Mouse (Mus musculus) testis, postnatal 10 days (tissue): ENCODE data around the gene Stub1.

ENCODE experiments used
- DNase-seq: peaks from one replicate; pipeline ENCODE4 v3.0.0; 2021; ENCODE audit warnings: low spot score

The Stub1 gene

GRCm38 (mm10) chr17:25868601-25869191 lies 35.5 kb upstream of the Stub1 start, which contains the start of gene Mcrip2:
Mcrip2 (minus strand) TSS chr17:25868764.
- DNase-seq = peak; percentile 87

- DNase-seq = peak; percentile 82
Observed at GRCm38 (mm10) chr17:25867836-25868600, 34.8 kb upstream of the Stub1 start.

- DNase-seq = no peak
Observed at GRCm38 (mm10) chr17:25867509-25867835, 34.3 kb upstream of the Stub1 start.

GRCm38 (mm10) chr17:25866172-25866571 lies 33.0 kb upstream of the Stub1 start:
- DNase-seq = no peak

- no peak for DNase-seq
Observed at GRCm38 (mm10) chr17:25865288-25865687, 32.1 kb upstream of the Stub1 start.

GRCm38 (mm10) chr17:25864311-25864710 lies 31.1 kb upstream of the Stub1 start:
- DNase-seq = no peak

- no peak for DNase-seq
Observed at GRCm38 (mm10) chr17:25863681-25864080, 30.5 kb upstream of the Stub1 start.

GRCm38 (mm10) chr17:25861704-25862612 lies 28.8 kb upstream of the Stub1 start:
- DNase-seq = no peak

- DNase-seq = peak; percentile 90
Observed at GRCm38 (mm10) chr17:25860832-25861703, 27.9 kb upstream of the Stub1 start, which contains the start of gene Wdr90. Wdr90 (minus strand) TSS chr17:25861501.

- no peak for DNase-seq
Observed at GRCm38 (mm10) chr17:25860229-25860628, 27.0 kb upstream of the Stub1 start.

GRCm38 (mm10) chr17:25844396-25844901 lies 11.2 kb upstream of the Stub1 start, which contains the start of gene Rhot2:
Rhot2 (minus strand) TSS chr17:25844851.
- DNase-seq = peak; percentile 96

GRCm38 (mm10) chr17:25843636-25844395 lies 10.6 kb upstream of the Stub1 start:
- DNase-seq = no peak

- DNase-seq = no peak
Observed at GRCm38 (mm10) chr17:25843122-25843521, 9.9 kb upstream of the Stub1 start.

- DNase-seq = no peak
Observed at GRCm38 (mm10) chr17:25842509-25842908, 9.3 kb upstream of the Stub1 start.

- no peak for DNase-seq
Observed at GRCm38 (mm10) chr17:25841117-25841880, 8.1 kb upstream of the Stub1 start, which contains the start of gene Gm20683. Gm20683 (minus strand) TSS chr17:25841763.

- no peak for DNase-seq
Observed at GRCm38 (mm10) chr17:25840519-25840918, 7.3 kb upstream of the Stub1 start.

GRCm38 (mm10) chr17:25839455-25840235 lies 6.4 kb upstream of the Stub1 start:
- no peak for DNase-seq

GRCm38 (mm10) chr17:25838904-25839303 lies 5.7 kb upstream of the Stub1 start:
- no peak for DNase-seq

- no peak for DNase-seq
Observed at GRCm38 (mm10) chr17:25837533-25837932, 4.3 kb upstream of the Stub1 start.
